In genomic region chr17:10031033-10031432, GRCm38 (mm10) we compare ENCODE assay signal across 20 mouse cellular contexts.
DNase-seq lines count a peak whose midpoint lies in the region; ATAC-seq and TF ChIP-seq lines count a peak whose summit lies in the region.
"Had no signal": no experiment of that assay in that cellular context is flagged by ENCODE, and none has a peak within 500 bp of the region (broad histone marks: within the 10 kb centered on the region; RNA-seq: fewer than 3 reads in every experiment).

No protein-coding gene starts in this region.

- no peak overlapping the region for H3K4me3 ChIP-seq in gastrocnemius, adult 2 months
- no peak overlapping the region for H3K4me3 ChIP-seq in hindbrain, embryonic 10.5 days
- H3K4me3 ChIP-seq in hindbrain, postnatal 0 days (ENCODE audit: low read length), result no peak overlapping the region
- H3K4me3 ChIP-seq in midbrain, embryonic 10.5 days, result no peak overlapping the region
- H3K4me3 ChIP-seq in midbrain, postnatal 0 days (ENCODE audit: low read depth, low read length), result no peak overlapping the region
- H3K4me3 ChIP-seq: heart, embryonic 13.5 days had no signal

- H3K9me3 ChIP-seq in hindbrain, embryonic 10.5 days, result no peaks in the 10 kb centered on the region; the same call in 1 of the 2 replicates
- no peaks in the 10 kb centered on the region for H3K9me3 ChIP-seq in hindbrain, postnatal 0 days (ENCODE audit: low read length)
- no peaks in the 10 kb centered on the region for H3K9me3 ChIP-seq in midbrain, embryonic 10.5 days (replicated peaks)
- no peaks in the 10 kb centered on the region for H3K9me3 ChIP-seq in midbrain, postnatal 0 days (ENCODE audit: low read length)

- peak overlapping the region; percentile 5; the same call in 1 of the 2 replicates for H3K27ac ChIP-seq in gastrocnemius, adult 2 months
- H3K27ac ChIP-seq in hindbrain, embryonic 10.5 days, result peak overlapping the region; percentile 30
- H3K27ac ChIP-seq in hindbrain, postnatal 0 days, result no peak overlapping the region
- H3K27ac ChIP-seq in midbrain, embryonic 10.5 days (replicated peaks), result peak overlapping the region; percentile 64
- no peak overlapping the region for H3K27ac ChIP-seq in midbrain, postnatal 0 days (ENCODE audit: low read depth, low read length)
- H3K27ac ChIP-seq: heart, embryonic 13.5 days; hindbrain, embryonic 14.5 days had no signal

- no peak for ATAC-seq in hindbrain, postnatal 0 days
- ATAC-seq in midbrain, postnatal 0 days (ENCODE audit: low FRiP score), result no peak
- ATAC-seq: CD4-positive, CD25-positive, alpha-beta regulatory T cell, adult 4 months; forebrain, embryonic 14.5 days; intestine, postnatal 0 days had no signal

- no peaks in the 10 kb centered on the region for H3K36me3 ChIP-seq in hindbrain, embryonic 10.5 days
- no peaks in the 10 kb centered on the region for H3K36me3 ChIP-seq in hindbrain, postnatal 0 days (ENCODE audit: insufficient read depth, low read length)
- no peaks in the 10 kb centered on the region for H3K36me3 ChIP-seq in midbrain, embryonic 10.5 days
- no peaks in the 10 kb centered on the region for H3K36me3 ChIP-seq in midbrain, postnatal 0 days (ENCODE audit: insufficient read depth, low read length)
- H3K36me3 ChIP-seq: heart, embryonic 13.5 days had no signal

- no peak for TF ChIP-seq CTCF in gastrocnemius, adult 2 months (IDR thresholded peaks at IDR 0.05)
- no peak for TF ChIP-seq CTCF in hindbrain, postnatal 0 days (IDR thresholded peaks at IDR 0.05; ENCODE audit: low read depth)
- no peak for TF ChIP-seq CTCF in midbrain, postnatal 0 days (IDR thresholded peaks at IDR 0.05)

- peaks cover 21% of the 10 kb centered on the region for H3K4me1 ChIP-seq in hindbrain, embryonic 10.5 days (replicated peaks)
- no peaks in the 10 kb centered on the region for H3K4me1 ChIP-seq in hindbrain, postnatal 0 days (ENCODE audit: insufficient read depth, low read length)
- H3K4me1 ChIP-seq in midbrain, embryonic 10.5 days, result peaks cover 20% of the 10 kb centered on the region
- H3K4me1 ChIP-seq in midbrain, postnatal 0 days (ENCODE audit: insufficient read depth, low read length), result no peaks in the 10 kb centered on the region

- no peak for DNase-seq in gastrocnemius, adult 2 months
- DNase-seq in gastrocnemius, postnatal 14 days, result no peak
- no peak for DNase-seq in hindbrain, embryonic 10.5 days (ENCODE audit: low spot score)
- DNase-seq in hindbrain, postnatal 0 days (ENCODE audit: low spot score), result no peak
- DNase-seq in midbrain, embryonic 10.5 days (ENCODE audit: low spot score), result no peak
- no peak for DNase-seq in midbrain, postnatal 0 days (ENCODE audit: low spot score)
- DNase-seq in natural killer cell, adult 2 months (ENCODE audit: low spot score in 2 of 2), result no peak
- DNase-seq: adrenal gland, adult 2 months; adrenal gland, postnatal 14 days; cerebellum, adult 11 months; cerebellum, adult 2 months; cerebellum, adult 9-11 months; cerebellum, postnatal 25 days; gastrocnemius, postnatal 10 days; heart, adult 18-20 months had no signal

- 65% methylated on average over 3 of the region's 3 CpGs for WGBS in hindbrain, embryonic 10.5 days
- 85% methylated on average over 3 of the region's 3 CpGs for WGBS in hindbrain, postnatal 0 days
- WGBS in midbrain, embryonic 10.5 days, result 82% methylated on average over 3 of the region's 3 CpGs
- WGBS in midbrain, postnatal 0 days, result 77% methylated on average over 3 of the region's 3 CpGs

- intact Hi-C loops in gastrocnemius, adult 2 months (cut with DNase I), result loop anchor here (10.0 kb wide), 1 partner anchor 266 kb away; no protein-coding TSS in a partner anchor
- intact Hi-C loops in gastrocnemius, postnatal 14 days (cut with DNase I; ENCODE audit: low total_unique reads), result no loop called here

- no peak overlapping the region for H3K4me2 ChIP-seq in hindbrain, postnatal 0 days (ENCODE audit: low read depth, low read length)
- H3K4me2 ChIP-seq in midbrain, postnatal 0 days (ENCODE audit: low read depth, low read length, poor library complexity, severe bottlenecking), result no peak overlapping the region
- H3K4me2 ChIP-seq: heart, embryonic 13.5 days; hindbrain, embryonic 14.5 days had no signal

- no peaks in the 10 kb centered on the region for H3K27me3 ChIP-seq in hindbrain, embryonic 10.5 days (ENCODE audit: insufficient read depth, poor library complexity, severe bottlenecking)
- no peaks in the 10 kb centered on the region for H3K27me3 ChIP-seq in hindbrain, postnatal 0 days (ENCODE audit: insufficient read depth, low read length)
- no peaks in the 10 kb centered on the region for H3K27me3 ChIP-seq in midbrain, embryonic 10.5 days (ENCODE audit: low read depth, poor library complexity, severe bottlenecking)
- H3K27me3 ChIP-seq in midbrain, postnatal 0 days (ENCODE audit: insufficient read depth, low read length), result no peaks in the 10 kb centered on the region
- H3K27me3 ChIP-seq: heart, embryonic 13.5 days had no signal

- H3K9ac ChIP-seq in hindbrain, postnatal 0 days (replicated peaks; ENCODE audit: low read length), result no peak overlapping the region
- no peak overlapping the region for H3K9ac ChIP-seq in midbrain, postnatal 0 days (replicated peaks; ENCODE audit: low read length, poor library complexity, severe bottlenecking)
- H3K9ac ChIP-seq: heart, embryonic 13.5 days; hindbrain, embryonic 14.5 days had no signal

Comparison
In these comparisons a context has a peak if more than half of its experiments do, and no peak if none do; other contexts are left out.
1. H3K27ac ChIP-seq: peak in gastrocnemius, adult 2 months (single experiment), hindbrain, embryonic 10.5 days (single experiment) and midbrain, embryonic 10.5 days (single experiment); none in hindbrain, postnatal 0 days (single experiment) and midbrain, postnatal 0 days (single experiment).